Mouse (Mus musculus): ENCODE measurements around the gene Wdr35. TPM values are rescaled to one million over a fixed set of nuclear protein-coding genes. Genes with fewer than 3 reads are reported as not detected.

Gene Wdr35
- polyA plus RNA-seq, 1 experiment from 2014 or later = 14.7 TPM

- Histone ChIP-seq H3K27me3 (ENCODE audit: control insufficient read depth, insufficient read depth, low read length) (no peaks in the 10 kb centered on the region), H3K4me1 (ENCODE audit: control insufficient read depth, insufficient read depth, low read length) (peaks cover 9% of the 10 kb centered on the region), H3K4me3 (replicated peaks; ENCODE audit: low read length) (no peak overlapping the region), H3K4me2 (ENCODE audit: low read depth, low read length) (0 out of 2 replicates have a peak overlapping the region, but pooled peaks have one; percentile 98), H3K9ac (ENCODE audit: low read length) (no peak overlapping the region), H3K9me3 (replicated peaks; ENCODE audit: control insufficient read depth, low read length) (no peaks in the 10 kb centered on the region), H3K36me3 (ENCODE audit: control insufficient read depth, insufficient read depth, low read length) (no peaks in the 10 kb centered on the region), H3K27ac (ENCODE audit: low read length) (no peak overlapping the region)
- no peak for ATAC-seq (ENCODE audit: insufficient read depth, low FRiP score)
- 82% methylated on average over 3 of the region's 3 CpGs for WGBS
These were observed 1.4 kb downstream of the Wdr35 start for GRCm38 (mm10) chr12:8975076-8975475.

- no peak overlapping the region for H3K27ac ChIP-seq (ENCODE audit: low read length)
- WGBS = 78% methylated on average over 8 of the region's 8 CpGs
- ATAC-seq (ENCODE audit: insufficient read depth, low FRiP score) = no peak
These were observed 19.5 kb downstream of the Wdr35 start for GRCm38 (mm10) chr12:8993231-8993630.

GRCm38 (mm10) chr12:8998318-8998717 is 24.6 kb downstream of the Wdr35 start:
- Histone ChIP-seq H3K4me3 (replicated peaks; ENCODE audit: low read length) (no peak overlapping the region), H3K4me2 (ENCODE audit: low read depth, low read length) (no peak overlapping the region), H3K9ac (ENCODE audit: low read length) (no peak overlapping the region), H3K27me3 (ENCODE audit: control insufficient read depth, insufficient read depth, low read length) (no peaks in the 10 kb centered on the region), H3K4me1 (ENCODE audit: control insufficient read depth, insufficient read depth, low read length) (no peaks in the 10 kb centered on the region), H3K36me3 (ENCODE audit: control insufficient read depth, insufficient read depth, low read length) (no peaks in the 10 kb centered on the region), H3K27ac (ENCODE audit: low read length) (no peak overlapping the region), H3K9me3 (replicated peaks; ENCODE audit: control insufficient read depth, low read length) (no peaks in the 10 kb centered on the region)
- WGBS = 87% methylated on average over 4 of the region's 4 CpGs
- ATAC-seq (ENCODE audit: insufficient read depth, low FRiP score) = no peak

More at GRCm38 (mm10) chr12:8993231-8993630, 19.5 kb downstream of the Wdr35 start:
- Histone ChIP-seq H3K36me3 (ENCODE audit: control insufficient read depth, insufficient read depth, low read length) (no peaks in the 10 kb centered on the region), H3K4me1 (ENCODE audit: control insufficient read depth, insufficient read depth, low read length) (no peaks in the 10 kb centered on the region), H3K9me3 (replicated peaks; ENCODE audit: control insufficient read depth, low read length) (no peaks in the 10 kb centered on the region), H3K4me2 (ENCODE audit: low read depth, low read length) (no peak overlapping the region), H3K4me3 (replicated peaks; ENCODE audit: low read length) (no peak overlapping the region), H3K9ac (ENCODE audit: low read length) (no peak overlapping the region), H3K27me3 (ENCODE audit: control insufficient read depth, insufficient read depth, low read length) (no peaks in the 10 kb centered on the region)

- 0 out of 2 replicates have a peak overlapping the region, but pooled peaks have one; percentile 7 for H3K9ac ChIP-seq (ENCODE audit: low read length)
- H3K27me3 ChIP-seq (ENCODE audit: control insufficient read depth, insufficient read depth, low read length) = no peaks in the 10 kb centered on the region
- no peaks in the 10 kb centered on the region for H3K4me1 ChIP-seq (ENCODE audit: control insufficient read depth, insufficient read depth, low read length)
- no peak overlapping the region for H3K27ac ChIP-seq (ENCODE audit: low read length)
- no peak overlapping the region for H3K4me3 ChIP-seq (replicated peaks; ENCODE audit: low read length)
- WGBS = 12% methylated on average over 5 of the region's 5 CpGs
- H3K9me3 ChIP-seq (replicated peaks; ENCODE audit: control insufficient read depth, low read length) = no peaks in the 10 kb centered on the region
- ATAC-seq (ENCODE audit: insufficient read depth, low FRiP score) = no peak
- no peaks in the 10 kb centered on the region for H3K36me3 ChIP-seq (ENCODE audit: control insufficient read depth, insufficient read depth, low read length)
- H3K4me2 ChIP-seq (ENCODE audit: low read depth, low read length) = no peak overlapping the region
These were observed 28.5 kb downstream of the Wdr35 start for GRCm38 (mm10) chr12:9002038-9002648.

- Histone ChIP-seq H3K36me3 (ENCODE audit: control insufficient read depth, insufficient read depth, low read length) (no peaks in the 10 kb centered on the region), H3K4me1 (ENCODE audit: control insufficient read depth, insufficient read depth, low read length) (no peaks in the 10 kb centered on the region), H3K4me3 (replicated peaks; ENCODE audit: low read length) (no peak overlapping the region), H3K27me3 (ENCODE audit: control insufficient read depth, insufficient read depth, low read length) (no peaks in the 10 kb centered on the region), H3K27ac (ENCODE audit: low read length) (no peak overlapping the region), H3K9ac (ENCODE audit: low read length) (no peak overlapping the region), H3K4me2 (ENCODE audit: low read depth, low read length) (no peak overlapping the region), H3K9me3 (replicated peaks; ENCODE audit: control insufficient read depth, low read length) (no peaks in the 10 kb centered on the region)
- WGBS = 53% methylated on average over 4 of the region's 4 CpGs
- no peak for ATAC-seq (ENCODE audit: insufficient read depth, low FRiP score)
These were observed 33.5 kb downstream of the Wdr35 start for GRCm38 (mm10) chr12:9007146-9007545.

DNA sequence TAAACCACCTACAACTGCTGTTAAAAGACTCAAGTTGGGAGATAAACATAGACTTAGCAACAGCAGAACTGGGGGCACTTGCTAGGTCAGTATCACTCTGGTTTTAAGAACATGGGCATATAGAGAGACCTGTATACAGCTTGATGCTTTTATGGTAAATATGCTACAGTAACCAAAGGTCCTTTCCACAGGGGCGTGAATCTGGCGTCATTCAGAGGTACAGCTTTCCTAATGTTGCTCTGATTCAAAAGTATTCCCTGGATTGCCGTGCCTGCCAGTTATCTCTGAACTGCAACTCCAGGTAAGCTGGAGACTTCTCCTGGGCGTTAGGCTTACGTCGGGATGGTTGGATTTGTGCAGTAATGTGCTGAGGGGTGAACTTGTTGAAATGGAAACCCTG is 34.1 kb downstream of the Wdr35 start:
- Histone ChIP-seq H3K9ac (ENCODE audit: low read length) (no peak overlapping the region), H3K27me3 (ENCODE audit: control insufficient read depth, insufficient read depth, low read length) (no peaks in the 10 kb centered on the region), H3K9me3 (replicated peaks; ENCODE audit: control insufficient read depth, low read length) (no peaks in the 10 kb centered on the region), H3K4me2 (ENCODE audit: low read depth, low read length) (no peak overlapping the region), H3K4me1 (ENCODE audit: control insufficient read depth, insufficient read depth, low read length) (no peaks in the 10 kb centered on the region), H3K4me3 (replicated peaks; ENCODE audit: low read length) (no peak overlapping the region), H3K27ac (ENCODE audit: low read length) (no peak overlapping the region), H3K36me3 (ENCODE audit: control insufficient read depth, insufficient read depth, low read length) (no peaks in the 10 kb centered on the region)
- 89% methylated on average over 6 of the region's 6 CpGs for WGBS
- ATAC-seq (ENCODE audit: insufficient read depth, low FRiP score) = no peak

DNA sequence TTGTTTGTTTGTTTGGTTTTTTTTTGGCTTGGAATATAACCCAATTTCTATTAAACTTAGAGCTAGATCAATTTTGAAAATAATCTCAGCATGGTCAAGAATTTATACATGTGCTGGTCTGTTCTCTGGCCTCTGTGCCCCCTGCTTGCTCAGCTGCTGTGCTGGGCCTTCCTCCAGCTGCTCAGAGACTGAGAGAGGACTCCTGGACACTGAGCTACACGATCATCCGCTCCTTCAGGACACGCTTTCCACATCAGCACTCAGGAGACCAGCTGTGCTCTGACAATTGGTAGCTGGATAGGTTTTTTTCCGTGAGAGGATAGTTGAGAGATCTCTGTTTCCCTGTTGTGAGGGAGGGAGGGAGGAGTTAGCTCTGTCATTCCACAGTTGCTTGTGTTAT is 36.6 kb downstream of the Wdr35 start:
- H3K4me1 ChIP-seq (ENCODE audit: control insufficient read depth, insufficient read depth, low read length) = no peaks in the 10 kb centered on the region
- H3K4me2 ChIP-seq (ENCODE audit: low read depth, low read length) = no peak overlapping the region
- no peak overlapping the region for H3K9ac ChIP-seq (ENCODE audit: low read length)
- no peaks in the 10 kb centered on the region for H3K36me3 ChIP-seq (ENCODE audit: control insufficient read depth, insufficient read depth, low read length)
- H3K9me3 ChIP-seq (replicated peaks; ENCODE audit: control insufficient read depth, low read length) = no peaks in the 10 kb centered on the region
- WGBS = 70% methylated on average over 4 of the region's 4 CpGs
- no peaks in the 10 kb centered on the region for H3K27me3 ChIP-seq (ENCODE audit: control insufficient read depth, insufficient read depth, low read length)
- no peak for ATAC-seq (ENCODE audit: insufficient read depth, low FRiP score)
- H3K27ac ChIP-seq (ENCODE audit: low read length) = no peak overlapping the region
- no peak overlapping the region for H3K4me3 ChIP-seq (replicated peaks; ENCODE audit: low read length)

GRCm38 (mm10) chr12:9016376-9016775 is 42.7 kb downstream of the Wdr35 start:
- WGBS = 93% methylated on average over 9 of the region's 9 CpGs
- H3K9ac ChIP-seq (ENCODE audit: low read length) = no peak overlapping the region
- no peaks in the 10 kb centered on the region for H3K27me3 ChIP-seq (ENCODE audit: control insufficient read depth, insufficient read depth, low read length)

GRCm38 (mm10) chr12:9020431-9020830 is 46.7 kb downstream of the Wdr35 start:
- Histone ChIP-seq H3K27me3 (ENCODE audit: control insufficient read depth, insufficient read depth, low read length) (no peaks in the 10 kb centered on the region), H3K4me2 (ENCODE audit: low read depth, low read length) (no peak overlapping the region), H3K9me3 (replicated peaks; ENCODE audit: control insufficient read depth, low read length) (no peaks in the 10 kb centered on the region), H3K4me1 (ENCODE audit: control insufficient read depth, insufficient read depth, low read length) (no peaks in the 10 kb centered on the region), H3K9ac (ENCODE audit: low read length) (no peak overlapping the region), H3K4me3 (replicated peaks; ENCODE audit: low read length) (no peak overlapping the region), H3K27ac (ENCODE audit: low read length) (no peak overlapping the region), H3K36me3 (ENCODE audit: control insufficient read depth, insufficient read depth, low read length) (no peaks in the 10 kb centered on the region)
- no peak for ATAC-seq (ENCODE audit: insufficient read depth, low FRiP score)
- WGBS = 94% methylated on average over 8 of the region's 8 CpGs

More at GRCm38 (mm10) chr12:9016376-9016775, 42.7 kb downstream of the Wdr35 start:
- no peaks in the 10 kb centered on the region for H3K36me3 ChIP-seq (ENCODE audit: control insufficient read depth, insufficient read depth, low read length)
- no peaks in the 10 kb centered on the region for H3K9me3 ChIP-seq (replicated peaks; ENCODE audit: control insufficient read depth, low read length)
- H3K4me1 ChIP-seq (ENCODE audit: control insufficient read depth, insufficient read depth, low read length) = no peaks in the 10 kb centered on the region
- H3K4me3 ChIP-seq (replicated peaks; ENCODE audit: low read length) = no peak overlapping the region
- no peak overlapping the region for H3K27ac ChIP-seq (ENCODE audit: low read length)
- H3K4me2 ChIP-seq (ENCODE audit: low read depth, low read length) = no peak overlapping the region
- ATAC-seq (ENCODE audit: insufficient read depth, low FRiP score) = no peak
